Mouse (Mus musculus) limb, embryonic 10.5 days (tissue): Measurements from ENCODE around the gene Trim26. TPM values are rescaled to one million over a fixed set of nuclear protein-coding genes. Genes with fewer than 3 reads are reported as not detected.

Experiments
- DNase-seq: peaks from one replicate; pipeline ENCODE4 v3.0.0-alpha.2; 2017; ENCODE audit warnings: low spot score
- H3K27ac ChIP-seq: fragments of 300-500 bp; sonication (generic); 2 replicates; pipeline ENCODE4 v1.5.1; 2016; ENCODE audit warnings: mild to moderate bottlenecking
- H3K27me3 ChIP-seq: fragments of 300-500 bp; sonication (generic); 2 replicates; pipeline ENCODE4 v1.6.1; 2016; ENCODE audit warnings: low read depth, mild to moderate bottlenecking; ENCODE audit not compliant: poor library complexity, severe bottlenecking
- H3K36me3 ChIP-seq: fragments of 300-500 bp; sonication (generic); 2 replicates; pipeline ENCODE4 v1.6.1; 2016; ENCODE audit warnings: mild to moderate bottlenecking, moderate library complexity
- H3K4me1 ChIP-seq: fragments of 300-500 bp; sonication (generic); 2 replicates; pipeline ENCODE4 v1.6.1; 2016
- H3K4me3 ChIP-seq: fragments of 300-500 bp; sonication (generic); 2 replicates; pipeline ENCODE4 v1.5.1; 2016; ENCODE audit warnings: mild to moderate bottlenecking, moderate library complexity
- H3K9me3 ChIP-seq: fragments of 300-500 bp; sonication (generic); replicated peaks from 2 replicates; pipeline ENCODE4 v1.6.1; 2016; ENCODE audit warnings: mild to moderate bottlenecking
- WGBS: fragments of 180-500 bp; shearing (Covaris S2); methylation state at CpG from one replicate; pipeline ENCODE4 v1.1.7; 2016; 5-methylcytosine and 5-hydroxymethylcytosine counted together
- polyA plus RNA-seq: library from polyadenylated mRNA; unstranded; fragments of >200 nt; fragmentation: Nextera tagmentation; extraction: Ambion mirVana; gene quantifications from 2 replicates; pipeline ENCODE4 v1.2.1, GENCODE M21; 2016

Trim26 gene
- polyA plus RNA-seq, 1 experiment from 2014 or later: 48.1 TPM

GRCm38 (mm10) chr17:36893387-36893786, 56.5 kb downstream of the Trim26 start:
- H3K4me1 ChIP-seq: no peaks in the 10 kb centered on the region
- H3K36me3 ChIP-seq: no peaks in the 10 kb centered on the region
- no peak overlapping the region for H3K4me3 ChIP-seq
- H3K27ac ChIP-seq: no peak overlapping the region
- 77% methylated on average over 5 of the region's 5 CpGs for WGBS
- no peaks in the 10 kb centered on the region for H3K9me3 ChIP-seq
- H3K27me3 ChIP-seq: no peaks in the 10 kb centered on the region
- DNase-seq: no peak

- DNase-seq: peak; percentile 42
- H3K9me3 ChIP-seq: no peaks in the 10 kb centered on the region
- WGBS: 88% methylated on average over 1 of the region's 1 CpGs
- no peak overlapping the region for H3K4me3 ChIP-seq
- H3K27ac ChIP-seq: no peak overlapping the region
- H3K36me3 ChIP-seq: no peaks in the 10 kb centered on the region
- no peaks in the 10 kb centered on the region for H3K27me3 ChIP-seq
- H3K4me1 ChIP-seq: no peaks in the 10 kb centered on the region
Measured at GRCm38 (mm10) chr17:36896583-36896982, 59.6 kb downstream of the Trim26 start.

GRCm38 (mm10) chr17:36897065-36897464, 60.1 kb downstream of the Trim26 start:
- no peak overlapping the region for H3K4me3 ChIP-seq
- no peak overlapping the region for H3K27ac ChIP-seq
- no peaks in the 10 kb centered on the region for H3K27me3 ChIP-seq
- DNase-seq: no peak
- no peaks in the 10 kb centered on the region for H3K36me3 ChIP-seq
- H3K4me1 ChIP-seq: no peaks in the 10 kb centered on the region
- no peaks in the 10 kb centered on the region for H3K9me3 ChIP-seq

- Histone ChIP-seq H3K27ac (no peak within 1 kb of the TSS), H3K27me3 (no peaks in the 10 kb centered on the region), H3K36me3 (no peaks in the 10 kb centered on the region), H3K4me3 (no peak within 1 kb of the TSS), H3K9me3 (no peaks in the 10 kb centered on the region), H3K4me1 (no peaks in the 10 kb centered on the region)
- no peak for DNase-seq
- WGBS: 64% methylated on average over 6 of the region's 6 CpGs
Measured at GRCm38 (mm10) chr17:36897552-36898205, 60.7 kb downstream of the Trim26 start, which contains the start of gene Trim31. Gene Trim31, plus strand, starts transcription at chr17:36898118.

- no peak overlapping the region for H3K4me3 ChIP-seq
Measured at GRCm38 (mm10) chr17:36899376-36899775, 62.4 kb downstream of the Trim26 start.

GRCm38 (mm10) chr17:36900001-36900400, 63.1 kb downstream of the Trim26 start:
- Histone ChIP-seq H3K4me3 (no peak overlapping the region), H3K4me1 (no peaks in the 10 kb centered on the region), H3K27ac (no peak overlapping the region), H3K27me3 (no peaks in the 10 kb centered on the region), H3K36me3 (no peaks in the 10 kb centered on the region), H3K9me3 (no peaks in the 10 kb centered on the region)
- DNase-seq: no peak
- 83% methylated on average over 5 of the region's 5 CpGs for WGBS

More at GRCm38 (mm10) chr17:36899376-36899775, 62.4 kb downstream of the Trim26 start:
- no peak overlapping the region for H3K27ac ChIP-seq
- no peaks in the 10 kb centered on the region for H3K27me3 ChIP-seq
- no peaks in the 10 kb centered on the region for H3K9me3 ChIP-seq
- 84% methylated on average over 4 of the region's 4 CpGs for WGBS
- H3K36me3 ChIP-seq: no peaks in the 10 kb centered on the region
- H3K4me1 ChIP-seq: no peaks in the 10 kb centered on the region
- DNase-seq: no peak

GRCm38 (mm10) chr17:36900691-36901090, 63.8 kb downstream of the Trim26 start:
- Histone ChIP-seq H3K27ac (no peak overlapping the region), H3K27me3 (no peaks in the 10 kb centered on the region), H3K9me3 (no peaks in the 10 kb centered on the region), H3K36me3 (no peaks in the 10 kb centered on the region), H3K4me1 (no peaks in the 10 kb centered on the region), H3K4me3 (no peak overlapping the region)
- DNase-seq: no peak
- WGBS: 35% methylated on average over 1 of the region's 1 CpGs

GRCm38 (mm10) chr17:36903651-36904050, 66.7 kb downstream of the Trim26 start:
- no peaks in the 10 kb centered on the region for H3K4me1 ChIP-seq
- 81% methylated on average over 3 of the region's 3 CpGs for WGBS

GRCm38 (mm10) chr17:36908235-36908634, 71.3 kb downstream of the Trim26 start:
- H3K4me3 ChIP-seq: no peak overlapping the region
- 36% methylated on average over 1 of the region's 1 CpGs for WGBS
- H3K36me3 ChIP-seq: no peaks in the 10 kb centered on the region
- no peaks in the 10 kb centered on the region for H3K9me3 ChIP-seq
- no peaks in the 10 kb centered on the region for H3K4me1 ChIP-seq
- no peaks in the 10 kb centered on the region for H3K27me3 ChIP-seq
- no peak overlapping the region for H3K27ac ChIP-seq
- DNase-seq: no peak

More at GRCm38 (mm10) chr17:36903651-36904050, 66.7 kb downstream of the Trim26 start:
- DNase-seq: no peak
- Histone ChIP-seq H3K36me3 (no peaks in the 10 kb centered on the region), H3K27me3 (no peaks in the 10 kb centered on the region), H3K4me3 (no peak overlapping the region), H3K9me3 (no peaks in the 10 kb centered on the region), H3K27ac (no peak overlapping the region)

Other genes starting within 250 kb of the Trim26 start
- gene H2-M9, start 194.5 kb upstream of the Trim26 start, polyA plus RNA-seq: not detected in 2 replicates
- gene H2-M1, start 164.9 kb upstream of the Trim26 start, polyA plus RNA-seq: not detected in 2 replicates
- gene H2-M10.5, start 64.2 kb upstream of the Trim26 start, polyA plus RNA-seq: not detected in 2 replicates
- not detected in 2 replicates for gene H2-M10.6, start 25.0 kb upstream of the Trim26 start, polyA plus RNA-seq
- 0.18 and 0.30 TPM in 2 replicates for gene Trim15, start 30.1 kb downstream of the Trim26 start, polyA plus RNA-seq
- 5.1 and 5.8 TPM in 2 replicates for gene Trim10, start 32.4 kb downstream of the Trim26 start, polyA plus RNA-seq
- not detected in 2 replicates for gene Trim40, start 53.0 kb downstream of the Trim26 start, polyA plus RNA-seq
- not detected in 2 replicates for gene Trim31, start 61.0 kb downstream of the Trim26 start, polyA plus RNA-seq
- 0.13 and 0.45 TPM in 2 replicates for gene Rnf39, start 105.8 kb downstream of the Trim26 start, polyA plus RNA-seq
- 152 and 174 TPM in 2 replicates for gene Ppp1r11, start 114.6 kb downstream of the Trim26 start, polyA plus RNA-seq
- 107 and 114 TPM in 2 replicates for gene Znrd1, start 121.4 kb downstream of the Trim26 start, polyA plus RNA-seq
- gene Znrd1as, start 121.5 kb downstream of the Trim26 start, polyA plus RNA-seq: 8.9 and 9.5 TPM in 2 replicates
- not detected in 2 replicates for gene 2410137M14Rik, start 144.1 kb downstream of the Trim26 start, polyA plus RNA-seq
- gene H2-M5, start 152.4 kb downstream of the Trim26 start, polyA plus RNA-seq: 0.55 and 1.2 TPM in 2 replicates
- 69.9 and 92.6 TPM in 2 replicates for gene Zfp57, start 164.0 kb downstream of the Trim26 start, polyA plus RNA-seq
- gene Mog, start 186.3 kb downstream of the Trim26 start, polyA plus RNA-seq: 0.08 and 0.20 TPM in 2 replicates
- 6.6 and 9.0 TPM in 2 replicates for gene Gabbr1, start 208.8 kb downstream of the Trim26 start, polyA plus RNA-seq